Mouse (Mus musculus) CD4-positive, CD25-positive, alpha-beta regulatory T cell (primary cell): Measurements from ENCODE around the gene Clcn5. TPM values are rescaled to one million over a fixed set of nuclear protein-coding genes. Genes with fewer than 3 reads are reported as not detected.

ENCODE experiments used
- polyA plus RNA-seq: library from polyadenylated mRNA; unstranded; fragments of 100-300 nt; shearing (Covaris generic); gene quantifications from one replicate; pipeline ENCODE4 v1.2.1, GENCODE M21; 2017

Gene Clcn5
- polyA plus RNA-seq, result 3.5 TPM

GRCm38 (mm10) chrX:7319089-7319721, at the start of gene Clcn5:
Gene Clcn5 (minus strand): TSS chrX:7319358.

Other genes starting within 250 kb of the Clcn5 start
- gene Usp27x, start 56.5 kb upstream of the Clcn5 start, polyA plus RNA-seq, result 1.8 TPM